Mouse (Mus musculus) lung, postnatal 0 days (tissue): ENCODE results near the gene Entpd8. TPM values are rescaled to one million over a fixed set of nuclear protein-coding genes. Genes with fewer than 3 reads are reported as not detected.

Experiments
- ATAC-seq: fragments of 200-750 bp; cut with Nextera tagmentation; 2 replicates; pipeline ENCODE4 v1.8.0; 2017; ENCODE audit warnings: moderate library complexity
- DNase-seq: peaks from one replicate; pipeline ENCODE4 v3.0.0-alpha.2; 2016; ENCODE audit warnings: low spot score
- H3K27ac ChIP-seq: fragments of 300-500 bp; sonication (generic); 2 replicates; pipeline ENCODE4 v1.5.1; 2014; ENCODE audit warnings: antibody characterized with exemption, mild to moderate bottlenecking, low read length, mixed read lengths
- H3K27me3 ChIP-seq: fragments of 300-500 bp; sonication (generic); replicated peaks from 2 replicates; pipeline ENCODE4 v1.6.1; 2014; ENCODE audit warnings: low read length, mixed read lengths; ENCODE audit not compliant: insufficient read depth
- H3K36me3 ChIP-seq: fragments of 300-500 bp; sonication (generic); 2 replicates; pipeline ENCODE4 v1.6.1; 2014; ENCODE audit warnings: low read length, mixed read lengths; ENCODE audit not compliant: insufficient read depth
- H3K4me1 ChIP-seq: fragments of 300-500 bp; sonication (generic); 2 replicates; pipeline ENCODE4 v1.6.1; 2014; ENCODE audit warnings: antibody characterized with exemption, low read depth, low read length, mixed read lengths; ENCODE audit not compliant: insufficient read depth
- H3K4me2 ChIP-seq: fragments of 300-500 bp; sonication (generic); replicated peaks from 2 replicates; pipeline ENCODE4 v1.6.1; 2014; ENCODE audit warnings: low read depth, mild to moderate bottlenecking, low read length, moderate library complexity, mixed read lengths
- H3K4me3 ChIP-seq: fragments of 300-500 bp; sonication (generic); 2 replicates; pipeline ENCODE4 v1.5.1; 2014; ENCODE audit warnings: low read depth, low read length
- H3K9ac ChIP-seq: fragments of 300-500 bp; sonication (generic); replicated peaks from 2 replicates; pipeline ENCODE4 v1.6.1; 2014; ENCODE audit warnings: low read depth, mild to moderate bottlenecking
- H3K9me3 ChIP-seq: fragments of 300-500 bp; sonication (generic); 2 replicates; pipeline ENCODE4 v1.6.1; 2016; ENCODE audit warnings: low read length, mixed read lengths
- CTCF ChIP-seq: IDR thresholded peaks from 2 replicates; pipeline ENCODE4 v1.5.1; 2016; ENCODE audit warnings: antibody characterized with exemption, mild to moderate bottlenecking
- EP300 ChIP-seq: IDR thresholded peaks from 2 replicates; pipeline ENCODE4 v1.6.1; 2016; ENCODE audit warnings: antibody characterized with exemption, mild to moderate bottlenecking, control low read depth
- WGBS: fragments of 180-500 bp; shearing (Covaris S2); extraction: QIAGEN DNeasy Blood & Tissue Kit; methylation state at CpG from one replicate; pipeline ENCODE4 v1.1.7; 2014; 5-methylcytosine and 5-hydroxymethylcytosine counted together
- polyA plus RNA-seq: library from polyadenylated mRNA; unstranded; fragments of >200 nt; fragmentation: Nextera tagmentation; extraction: Ambion mirVana; gene quantifications from 2 replicates; pipeline ENCODE4 v1.2.1, GENCODE M21; 2015

Gene Entpd8
- polyA plus RNA-seq, 1 experiment from 2014 or later: 3.4 TPM

DNA sequence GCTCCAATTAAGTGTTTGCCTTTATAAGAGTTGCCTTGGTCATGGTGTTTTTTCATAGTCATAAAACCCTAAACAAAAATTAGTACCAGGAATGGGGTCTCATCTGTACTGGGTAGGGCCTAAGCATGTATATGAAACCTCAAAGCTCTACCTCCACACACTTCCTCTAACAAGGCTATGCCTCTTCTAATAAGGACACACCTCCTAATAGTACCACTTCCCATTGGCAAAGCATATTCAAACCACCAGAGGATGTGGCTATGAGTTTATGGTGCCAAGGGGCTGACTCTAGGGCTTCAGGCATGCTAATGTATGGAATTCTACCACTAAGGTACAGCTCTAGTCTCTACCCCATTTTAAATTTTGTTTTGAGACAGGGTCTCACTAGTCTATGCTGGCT is 14.6 kb upstream of the Entpd8 start:
- no peak overlapping the region for H3K27ac ChIP-seq
- H3K4me1 ChIP-seq: no peaks in the 10 kb centered on the region
- DNase-seq (no peak), ATAC-seq (no peak)
- no peaks in the 10 kb centered on the region for H3K9me3 ChIP-seq
- no peak overlapping the region for H3K4me2 ChIP-seq
- no peak overlapping the region for H3K4me3 ChIP-seq
- no peak overlapping the region for H3K9ac ChIP-seq
- TF ChIP-seq EP300: no peak
- TF ChIP-seq CTCF: no peak
- H3K27me3 ChIP-seq: no peaks in the 10 kb centered on the region
- no peaks in the 10 kb centered on the region for H3K36me3 ChIP-seq

DNA sequence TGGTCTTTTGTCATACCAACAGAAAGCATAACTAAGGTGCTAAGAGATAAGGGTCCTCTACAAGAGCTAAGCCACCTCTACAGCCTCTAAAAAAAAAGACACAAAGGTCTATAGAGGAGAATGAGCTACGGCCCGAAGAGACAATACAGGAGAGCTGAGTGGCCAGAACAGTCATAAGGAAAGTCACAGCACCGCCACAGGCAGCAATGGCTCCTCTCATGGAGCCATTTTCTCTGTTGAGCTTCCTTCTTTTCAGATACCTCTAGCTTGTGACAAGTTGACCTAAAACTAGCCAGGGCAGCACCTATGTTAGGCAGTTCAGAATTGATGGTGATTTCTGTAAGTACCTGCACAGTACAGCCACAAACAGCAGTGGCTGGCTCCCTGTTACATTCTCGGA is 13.6 kb upstream of the Entpd8 start:
- Histone ChIP-seq H3K36me3 (no peaks in the 10 kb centered on the region), H3K4me2 (no peak overlapping the region), H3K9me3 (no peaks in the 10 kb centered on the region), H3K4me1 (no peaks in the 10 kb centered on the region), H3K4me3 (no peak overlapping the region), H3K9ac (no peak overlapping the region), H3K27ac (no peak overlapping the region), H3K27me3 (no peaks in the 10 kb centered on the region)
- 73% methylated on average over 4 of the region's 4 CpGs for WGBS
- TF ChIP-seq EP300 (no peak), CTCF (no peak)
- no peak for DNase-seq
- no peak for ATAC-seq

DNA sequence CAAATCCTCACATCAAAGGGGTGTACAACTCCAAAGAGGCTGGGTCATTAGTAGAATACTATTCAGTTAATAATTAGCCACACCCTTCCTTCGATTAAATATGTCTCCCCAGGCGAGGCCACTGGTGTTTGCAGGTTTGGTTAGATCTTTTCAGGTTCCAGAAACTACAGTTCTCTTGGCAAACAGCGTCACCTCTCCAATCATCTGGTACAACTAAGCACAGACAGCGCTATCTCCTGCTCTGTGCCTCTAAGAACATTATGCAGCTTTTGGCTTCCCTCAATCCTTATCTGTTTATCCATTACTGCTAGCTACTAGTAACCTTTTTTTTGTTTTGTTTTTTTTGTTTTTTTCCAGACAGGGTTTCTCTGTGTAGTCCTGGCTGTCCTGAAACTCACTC is 10.6 kb upstream of the Entpd8 start:
- Histone ChIP-seq H3K4me3 (no peak overlapping the region), H3K27ac (no peak overlapping the region), H3K27me3 (no peaks in the 10 kb centered on the region), H3K4me2 (no peak overlapping the region), H3K9me3 (no peaks in the 10 kb centered on the region), H3K36me3 (no peaks in the 10 kb centered on the region), H3K4me1 (no peaks in the 10 kb centered on the region), H3K9ac (no peak overlapping the region)
- TF ChIP-seq CTCF (no peak), EP300 (no peak)
- 69% methylated on average over 4 of the region's 4 CpGs for WGBS
- ATAC-seq (no peak), DNase-seq (no peak)

DNA sequence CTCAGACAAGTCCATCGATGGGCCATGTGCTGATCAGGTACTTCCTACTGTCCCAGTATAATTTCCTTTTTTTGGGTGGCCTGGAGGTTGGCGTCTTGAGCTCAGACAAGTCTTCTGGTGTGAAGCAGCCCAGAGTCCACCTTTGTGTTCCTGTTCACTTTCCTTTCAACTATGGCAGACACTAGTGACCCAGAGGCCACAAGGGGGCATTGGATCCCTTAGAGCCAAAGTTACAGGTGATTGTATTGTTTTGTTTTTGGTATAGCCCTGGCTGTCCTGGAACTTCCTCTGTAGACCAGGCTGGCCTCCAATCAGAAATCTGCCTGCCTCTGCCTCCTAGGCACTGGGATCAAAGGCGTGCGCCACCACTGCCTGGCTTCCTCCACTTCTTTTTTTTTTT is 7.7 kb upstream of the Entpd8 start:
- no peak for DNase-seq

DNA sequence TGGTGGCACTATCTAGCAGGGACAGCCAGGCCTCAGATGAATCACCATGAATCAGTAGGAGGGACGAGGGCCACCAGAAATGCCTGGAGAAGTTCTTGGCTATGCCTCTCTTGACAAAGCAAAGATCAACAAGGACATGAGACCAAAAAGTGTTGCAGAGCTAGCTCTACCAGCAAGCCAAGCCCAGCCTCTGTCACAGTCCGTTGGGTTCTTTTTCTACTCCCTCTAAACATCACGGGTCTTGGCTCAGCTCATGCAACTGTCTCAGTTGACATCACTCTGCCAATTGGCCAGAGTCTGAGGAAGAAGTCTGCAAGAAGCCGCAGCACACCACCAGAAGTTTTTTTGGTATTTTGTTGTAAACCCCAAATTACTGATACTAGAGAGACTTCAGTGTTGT is 4.6 kb upstream of the Entpd8 start:
- H3K4me1 ChIP-seq: no peaks in the 10 kb centered on the region
- no peak overlapping the region for H3K4me3 ChIP-seq
- no peak overlapping the region for H3K9ac ChIP-seq
- ATAC-seq (no peak), DNase-seq (no peak)
- no peaks in the 10 kb centered on the region for H3K9me3 ChIP-seq
- no peak overlapping the region for H3K4me2 ChIP-seq
- H3K27ac ChIP-seq: no peak overlapping the region
- no peaks in the 10 kb centered on the region for H3K36me3 ChIP-seq
- 62% methylated on average over 4 of the region's 4 CpGs for WGBS
- TF ChIP-seq EP300 (no peak), CTCF (no peak)
- H3K27me3 ChIP-seq: no peaks in the 10 kb centered on the region

More for the DNA sequence above, 7.7 kb upstream of the Entpd8 start:
- Histone ChIP-seq H3K27me3 (no peaks in the 10 kb centered on the region), H3K4me1 (no peaks in the 10 kb centered on the region), H3K27ac (no peak overlapping the region), H3K9ac (no peak overlapping the region), H3K4me2 (no peak overlapping the region), H3K9me3 (no peaks in the 10 kb centered on the region), H3K36me3 (no peaks in the 10 kb centered on the region), H3K4me3 (no peak overlapping the region)
- TF ChIP-seq EP300: no peak
- TF ChIP-seq CTCF: peak; percentile 23
- no peak for ATAC-seq
- WGBS: 91% methylated on average over 4 of the region's 4 CpGs

DNA sequence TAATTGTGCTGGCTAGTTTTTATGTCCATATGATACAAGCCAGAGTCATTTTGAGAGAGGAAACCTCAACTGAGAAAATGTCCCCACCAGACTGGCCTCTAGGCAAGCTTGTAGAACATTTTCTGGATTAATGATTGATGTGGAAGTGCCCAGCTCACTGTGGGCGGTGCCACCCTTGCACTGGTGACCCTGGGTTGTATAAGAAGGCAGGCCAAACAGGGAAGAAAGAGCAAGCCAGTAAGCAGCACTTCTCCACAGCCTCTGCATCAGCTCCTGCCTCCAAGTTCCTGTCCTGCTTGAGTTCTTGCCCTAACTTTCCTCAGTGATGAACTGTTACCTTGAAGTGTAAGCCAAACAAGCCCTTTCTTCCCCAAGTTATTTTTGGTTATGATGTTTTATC is 1.1 kb upstream of the Entpd8 start:
- Histone ChIP-seq H3K9ac (no peak overlapping the region), H3K36me3 (no peaks in the 10 kb centered on the region), H3K27me3 (no peaks in the 10 kb centered on the region), H3K4me3 (no peak overlapping the region), H3K4me2 (no peak overlapping the region), H3K27ac (no peak overlapping the region), H3K9me3 (no peaks in the 10 kb centered on the region), H3K4me1 (no peaks in the 10 kb centered on the region)
- ATAC-seq (peak; percentile 28; the same call in 1 of the 2 replicates), DNase-seq (no peak)
- no peak for TF ChIP-seq CTCF
- no peak for TF ChIP-seq EP300
- WGBS: 56% methylated on average over 1 of the region's 1 CpGs

DNA sequence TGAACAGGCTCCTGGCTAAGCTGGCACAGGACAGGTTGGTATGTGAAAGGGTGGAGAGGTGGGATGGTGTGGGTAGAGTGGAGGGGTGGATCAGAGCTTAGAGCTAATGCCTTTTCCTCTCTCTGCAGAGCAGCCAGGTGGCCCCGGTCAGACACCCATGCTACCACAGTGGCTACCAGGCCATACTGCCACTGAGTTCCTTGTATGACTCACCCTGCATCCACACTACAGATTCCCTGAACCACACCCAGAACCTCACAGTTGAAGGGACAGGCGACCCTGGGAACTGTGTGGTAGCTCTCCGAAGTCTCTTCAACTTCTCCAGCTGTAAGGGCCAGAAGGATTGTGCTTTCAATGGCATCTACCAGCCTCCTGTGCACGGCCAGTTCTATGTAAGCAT is 3.6 kb downstream of the Entpd8 start:
- Histone ChIP-seq H3K27me3 (no peaks in the 10 kb centered on the region), H3K9ac (no peak overlapping the region), H3K4me3 (no peak overlapping the region), H3K27ac (no peak overlapping the region), H3K9me3 (no peaks in the 10 kb centered on the region), H3K4me1 (peaks cover 3% of the 10 kb centered on the region; the same call in 1 of the 2 replicates), H3K36me3 (no peaks in the 10 kb centered on the region), H3K4me2 (no peak overlapping the region)
- DNase-seq (no peak), ATAC-seq (peak; percentile 32; the same call in 1 of the 2 replicates)
- no peak for TF ChIP-seq CTCF
- TF ChIP-seq EP300: no peak
- WGBS: 81% methylated on average over 4 of the region's 4 CpGs
